ENCODE assay signal across 8 mouse cellular contexts in the genomic region with DNA sequence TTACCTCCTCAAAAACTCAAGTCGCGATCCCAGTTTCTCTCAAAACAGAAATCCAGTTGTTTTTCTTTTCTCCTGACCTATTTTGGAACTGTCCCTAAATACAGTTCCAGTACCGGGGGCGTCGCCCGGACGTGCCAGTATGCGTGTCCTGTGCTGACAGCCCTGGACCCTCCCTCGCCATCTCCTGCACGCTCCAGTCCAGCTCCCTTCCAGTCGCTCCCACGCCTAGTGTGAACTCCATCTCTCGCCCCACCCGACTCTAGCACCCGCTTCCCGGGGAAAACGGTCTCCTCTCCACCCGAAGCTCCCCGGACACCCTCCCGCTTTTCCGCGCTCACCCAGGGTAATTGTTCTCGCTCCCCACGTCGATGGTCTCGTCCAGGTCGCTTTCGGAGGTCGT. TPM values are rescaled to one million over a fixed set of nuclear protein-coding genes. Genes with fewer than 3 reads are reported as not detected.
DNase-seq lines count a peak whose midpoint lies in the region; ATAC-seq and TF ChIP-seq lines count a peak whose summit lies in the region.

No protein-coding gene starts in this region.

- no peaks in the 10 kb centered on the region for H3K79me2 ChIP-seq in liver, adult 2 months (ENCODE audit: control insufficient read depth, insufficient read depth, low read length)

- H3K27ac ChIP-seq in neural tube, embryonic 11.5 days (ENCODE audit: low read depth, low read length) = no peak overlapping the region
- H3K27ac ChIP-seq in liver, adult 2 months (replicated peaks; ENCODE audit: insufficient read depth, low read depth, low read length) = no peak overlapping the region
- no peak overlapping the region for H3K27ac ChIP-seq in small intestine, adult 2 months (ENCODE audit: insufficient read depth, low read depth, low read length)

- under 1% methylated on average over 29 of the region's 29 CpGs for WGBS in neural tube, embryonic 11.5 days
- 3% methylated on average over 29 of the region's 29 CpGs for WGBS in liver, adult 2 months
- 1% methylated on average over 29 of the region's 29 CpGs for WGBS in small intestine, adult 2 months

- no peak for DNase-seq in cerebellum, adult 9-10 months
- no peak for DNase-seq in neural tube, embryonic 11.5 days (ENCODE audit: low spot score)
- DNase-seq in neural tube, embryonic 10.5 days (ENCODE audit: extremely low spot score, low spot score) = no peak
- no peak for DNase-seq in liver, adult 2 months (ENCODE audit: extremely low read depth, low read depth, low spot score)
- no peak for DNase-seq in right cerebral cortex, postnatal 14 days
- no peak for DNase-seq in cerebellum, postnatal 4 days (ENCODE audit: low spot score in 2 of 2)

- H3K9me3 ChIP-seq in neural tube, embryonic 11.5 days (ENCODE audit: control insufficient read depth, low read length) = no peaks in the 10 kb centered on the region

- TF ChIP-seq CTCF in liver, adult 2 months (IDR thresholded peaks at IDR 0.05; ENCODE audit: low read depth, low read length) = no peak
- TF ChIP-seq CTCF in small intestine, adult 2 months (IDR thresholded peaks at IDR 0.05; ENCODE audit: extremely low read depth, insufficient read length, insufficient replicate concordance, low read depth, low read length) = no peak

- TF ChIP-seq POLR2A in liver, adult 2 months (IDR thresholded peaks at IDR 0.05; ENCODE audit: extremely low read depth, insufficient read depth, low read length) = no peak
- no peak for TF ChIP-seq POLR2A in small intestine, adult 2 months (IDR thresholded peaks at IDR 0.05; ENCODE audit: low read depth, low read length)

- peak overlapping the region; percentile 54 for H3K4me3 ChIP-seq in neural tube, embryonic 11.5 days (ENCODE audit: low read depth, low read length)
- H3K4me3 ChIP-seq in liver, adult 2 months (ENCODE audit: insufficient read depth, low read depth, low read length) = peak overlapping the region; percentile 61
- peak overlapping the region; percentile 71 for H3K4me3 ChIP-seq in small intestine, adult 2 months (ENCODE audit: low read depth, low read length)

- H3K9ac ChIP-seq in neural tube, embryonic 11.5 days (ENCODE audit: low read length) = peak overlapping the region; percentile 19
- peak overlapping the region; percentile 25 for H3K9ac ChIP-seq in liver, adult 2 months (ENCODE audit: low read depth, low read length)

- peak; percentile 50 for ATAC-seq in cerebellum, adult (ENCODE audit: insufficient number of reproducible peaks, low FRiP score, low TSS enrichment)
- ATAC-seq in neural tube, embryonic 11.5 days (ENCODE audit: insufficient read depth, low FRiP score, low TSS enrichment) = peak; percentile 56

- peaks cover 11% of the 10 kb centered on the region; the same call in 1 of the 2 replicates for H3K4me1 ChIP-seq in neural tube, embryonic 11.5 days (ENCODE audit: control insufficient read depth, insufficient read depth, low read length)
- H3K4me1 ChIP-seq in liver, adult 2 months (ENCODE audit: control insufficient read depth, insufficient read depth, low read length) = peaks cover 10% of the 10 kb centered on the region
- peaks cover 6% of the 10 kb centered on the region for H3K4me1 ChIP-seq in small intestine, adult 2 months (ENCODE audit: control insufficient read depth, insufficient read depth, insufficient read length, low read length)

- no peaks in the 10 kb centered on the region for H3K36me3 ChIP-seq in neural tube, embryonic 11.5 days (ENCODE audit: control insufficient read depth, insufficient read depth, low read length)
- H3K36me3 ChIP-seq in liver, adult 2 months (ENCODE audit: control insufficient read depth, insufficient read depth, low read length) = no peaks in the 10 kb centered on the region
- no peaks in the 10 kb centered on the region for H3K36me3 ChIP-seq in small intestine, adult 2 months (ENCODE audit: control insufficient read depth, insufficient read depth, low read length)

- peak overlapping the region; percentile 72 for H3K4me2 ChIP-seq in neural tube, embryonic 11.5 days (ENCODE audit: low read depth)

- 0 out of 2 replicates have a peak, but pooled peaks cover 4% of the 10 kb centered on the region for H3K27me3 ChIP-seq in neural tube, embryonic 11.5 days (ENCODE audit: control insufficient read depth, insufficient read depth, low read length)
- H3K27me3 ChIP-seq in liver, adult 2 months (ENCODE audit: control insufficient read depth, insufficient read depth, low read length) = peaks cover 24% of the 10 kb centered on the region
- H3K27me3 ChIP-seq in small intestine, adult 2 months (ENCODE audit: control insufficient read depth, insufficient read depth, low read length) = peaks cover 35% of the 10 kb centered on the region

RNA-seq across cellular contexts. Expression of gene Hey2, which starts 0.4 kb away (rescaled TPM):
- 4.6 and 5.0 TPM in 2 replicates for polyA plus RNA-seq in neural tube, embryonic 11.5 days (2014; fragmentation: Nextera tagmentation; extraction: Ambion mirVana)
- total RNA-seq in liver, adult 2 months (2014; rRNA removed) = 0.18 and 0.40 TPM in 2 replicates
- polyA plus RNA-seq in liver, adult 2 months (2012; rRNA removed) = 0.38 and 0.40 TPM in 2 replicates
- 1.5 and 1.6 TPM in 2 replicates for polyA plus RNA-seq in small intestine, adult 2 months (2012; rRNA removed)

RNA-seq across cellular contexts. Expression of gene Ncoa7, which starts 39.1 kb away (rescaled TPM):
- 7.4 and 7.9 TPM in 2 replicates for polyA plus RNA-seq in neural tube, embryonic 11.5 days (2014; fragmentation: Nextera tagmentation; extraction: Ambion mirVana)
- total RNA-seq in liver, adult 2 months (2014; rRNA removed) = 1.5 and 2.1 TPM in 2 replicates
- 0.27 and 0.32 TPM in 2 replicates for polyA plus RNA-seq in liver, adult 2 months (2012; rRNA removed)
- polyA plus RNA-seq in small intestine, adult 2 months (2012; rRNA removed) = 1.2 and 2.4 TPM in 2 replicates
